Mouse (Mus musculus) skeletal muscle tissue, adult 2 months (tissue): ENCODE measurements at regions not wholly inside any gene's neighbourhood (a gene's known extent, or its start where the extent isn't known, plus 50 kb on each side); places are given as distances from the start of the nearest gene placed in this dataset.
A peak's percentile ranks its signal among the peaks of the same experiment; 100 is the strongest.

Experiments used
- DNase-seq: peaks from one replicate; pipeline ENCODE4 v3.0.0-alpha.2; 2012; ENCODE audit warnings: low read depth, low spot score

GRCm38 (mm10) chr12:77776755-77777154 lies 417.3 kb upstream of the Gm6657 start:
- no peak for DNase-seq

GRCm38 (mm10) chr12:77780885-77781698 lies 412.9 kb upstream of the Gm6657 start:
- DNase-seq, result peak; percentile 60

GRCm38 (mm10) chr12:77783909-77784308 lies 410.1 kb upstream of the Gm6657 start:
- DNase-seq, result no peak

- DNase-seq, result no peak
These were observed 408.4 kb upstream of the Gm6657 start for GRCm38 (mm10) chr12:77785647-77786046.

- DNase-seq, result no peak
These were observed 407.4 kb upstream of the Gm6657 start for GRCm38 (mm10) chr12:77786678-77787077.

GRCm38 (mm10) chr12:77788273-77788672 lies 405.8 kb upstream of the Gm6657 start:
- no peak for DNase-seq

- DNase-seq, result no peak
These were observed 404.6 kb upstream of the Gm6657 start for GRCm38 (mm10) chr12:77789427-77789826.

GRCm38 (mm10) chr12:77789871-77790270 lies 404.2 kb upstream of the Gm6657 start:
- DNase-seq, result no peak

GRCm38 (mm10) chr12:77790891-77791672 lies 403.0 kb upstream of the Gm6657 start:
- peak; percentile 13 for DNase-seq

GRCm38 (mm10) chr12:77798516-77798915 lies 395.5 kb upstream of the Gm6657 start:
- DNase-seq, result no peak

GRCm38 (mm10) chr12:77799134-77799770 lies 394.8 kb upstream of the Gm6657 start:
- no peak for DNase-seq

GRCm38 (mm10) chr12:77807674-77808073 lies 386.4 kb upstream of the Gm6657 start:
- DNase-seq, result no peak

GRCm38 (mm10) chr12:77811276-77811675 lies 382.8 kb upstream of the Gm6657 start:
- DNase-seq, result no peak

- no peak for DNase-seq
These were observed 374.6 kb upstream of the Gm6657 start for GRCm38 (mm10) chr12:77819456-77819855.

- peak; percentile 73 for DNase-seq
These were observed 370.5 kb upstream of the Gm6657 start for GRCm38 (mm10) chr12:77823381-77824030.

- DNase-seq, result peak; percentile 55
These were observed 360.5 kb upstream of the Gm6657 start for GRCm38 (mm10) chr12:77833411-77834169.

GRCm38 (mm10) chr12:77834891-77835290 lies 359.2 kb upstream of the Gm6657 start:
- no peak for DNase-seq

- DNase-seq, result no peak
These were observed 357.8 kb upstream of the Gm6657 start for GRCm38 (mm10) chr12:77836231-77836630.

- no peak for DNase-seq
These were observed 352.1 kb upstream of the Gm6657 start for GRCm38 (mm10) chr12:77841844-77842415.
